ENCODE assay signal across 8 mouse cellular contexts in the genomic region with DNA sequence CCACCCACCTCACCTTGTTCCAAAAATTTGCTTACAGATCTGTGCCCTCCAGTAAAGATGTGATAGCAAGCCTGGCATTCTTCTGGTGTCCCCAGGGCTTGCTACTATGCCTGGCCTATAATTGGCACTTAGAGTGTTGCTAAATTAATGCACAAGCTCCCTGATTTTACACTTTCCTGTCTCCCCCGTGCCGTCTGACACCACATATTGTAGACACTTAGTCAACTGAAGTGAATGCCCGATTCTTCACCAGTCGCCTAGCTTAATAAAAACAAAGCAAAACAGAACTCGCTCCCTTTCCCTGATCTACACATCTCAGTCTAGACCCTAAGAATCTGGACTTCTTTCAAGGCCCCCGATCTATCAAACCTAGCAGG. TPM values are rescaled to one million over a fixed set of nuclear protein-coding genes. Genes with fewer than 3 reads are reported as not detected.
A peak's percentile ranks its signal among the peaks of the same experiment; 100 is the strongest.
DNase-seq lines count a peak whose midpoint lies in the region; ATAC-seq and TF ChIP-seq lines count a peak whose summit lies in the region.
"Had no signal": no experiment of that assay in that cellular context is flagged by ENCODE, and none has a peak within 500 bp of the region (broad histone marks: within the 10 kb centered on the region; RNA-seq: fewer than 3 reads in every experiment).

No protein-coding gene starts in this region.

- H3K4me1 ChIP-seq in lung, embryonic 14.5 days (ENCODE audit: insufficient read depth), result peaks cover 7% of the 10 kb centered on the region; the same call in 1 of the 2 replicates
- H3K4me1 ChIP-seq in forebrain, embryonic 12.5 days, result peaks cover 15% of the 10 kb centered on the region
- peaks cover 2% of the 10 kb centered on the region; the same call in 1 of the 2 replicates for H3K4me1 ChIP-seq in limb, embryonic 11.5 days (ENCODE audit: control insufficient read depth, insufficient read depth, low read length)
- H3K4me1 ChIP-seq in small intestine, adult 2 months (ENCODE audit: control insufficient read depth, insufficient read depth, insufficient read length, low read length), result peaks cover 3% of the 10 kb centered on the region; the same call in 1 of the 2 replicates

- no peak for ATAC-seq in lung, embryonic 14.5 days (ENCODE audit: insufficient read depth)
- no peak for ATAC-seq in forebrain, embryonic 12.5 days (ENCODE audit: low FRiP score)
- ATAC-seq in limb, embryonic 11.5 days (ENCODE audit: insufficient number of reproducible peaks, low FRiP score, low TSS enrichment, low read depth), result no peak

- H3K36me3 ChIP-seq in lung, embryonic 14.5 days (ENCODE audit: insufficient read depth), result no peaks in the 10 kb centered on the region
- no peaks in the 10 kb centered on the region for H3K36me3 ChIP-seq in forebrain, embryonic 12.5 days (replicated peaks)
- H3K36me3 ChIP-seq in limb, embryonic 11.5 days (ENCODE audit: control insufficient read depth, insufficient read depth, low read length), result no peaks in the 10 kb centered on the region
- H3K36me3 ChIP-seq in small intestine, adult 2 months (ENCODE audit: control insufficient read depth, insufficient read depth, low read length), result no peaks in the 10 kb centered on the region

- H3K27ac ChIP-seq in lung, embryonic 14.5 days (ENCODE audit: low read depth), result peak overlapping the region; percentile 82; the same call in 1 of the 2 replicates
- H3K27ac ChIP-seq in forebrain, embryonic 12.5 days, result no peak overlapping the region
- H3K27ac ChIP-seq in limb, embryonic 11.5 days (replicated peaks; ENCODE audit: low read depth, low read length), result no peak overlapping the region
- peak overlapping the region; percentile 56 for H3K27ac ChIP-seq in small intestine, adult 2 months (ENCODE audit: insufficient read depth, low read depth, low read length)
- H3K27ac ChIP-seq: macrophage had no signal

- peak overlapping the region; percentile 91 for H3K4me2 ChIP-seq in lung, embryonic 14.5 days
- H3K4me2 ChIP-seq in forebrain, embryonic 12.5 days, result peak overlapping the region; percentile 85
- H3K4me2 ChIP-seq in limb, embryonic 11.5 days (ENCODE audit: low read depth, severe bottlenecking), result peak overlapping the region; percentile 71

- peak overlapping the region; percentile 60 for H3K9ac ChIP-seq in lung, embryonic 14.5 days
- peak overlapping the region; percentile 76 for H3K9ac ChIP-seq in forebrain, embryonic 12.5 days
- H3K9ac ChIP-seq in limb, embryonic 11.5 days (ENCODE audit: low read length), result peak overlapping the region; percentile 71; the same call in 1 of the 2 replicates

- WGBS in lung, embryonic 14.5 days, result 22% methylated on average over 6 of the region's 6 CpGs
- WGBS in forebrain, embryonic 12.5 days, result 35% methylated on average over 6 of the region's 6 CpGs
- 35% methylated on average over 6 of the region's 6 CpGs for WGBS in limb, embryonic 11.5 days
- WGBS in small intestine, adult 2 months, result 57% methylated on average over 6 of the region's 6 CpGs

- peak overlapping the region; percentile 65 for H3K4me3 ChIP-seq in lung, embryonic 14.5 days (ENCODE audit: low read depth, low read length)
- H3K4me3 ChIP-seq in forebrain, embryonic 12.5 days (replicated peaks), result peak overlapping the region; percentile 70
- peak overlapping the region; percentile 76 for H3K4me3 ChIP-seq in limb, embryonic 11.5 days (ENCODE audit: low read depth, low read length)
- peak overlapping the region; percentile 60; the same call in 1 of the 2 replicates for H3K4me3 ChIP-seq in small intestine, adult 2 months (ENCODE audit: low read depth, low read length)

- H3K27me3 ChIP-seq in lung, embryonic 14.5 days (ENCODE audit: insufficient read depth, low read length), result no peaks in the 10 kb centered on the region
- peaks cover 16% of the 10 kb centered on the region; the same call in 1 of the 2 replicates for H3K27me3 ChIP-seq in forebrain, embryonic 12.5 days
- H3K27me3 ChIP-seq in limb, embryonic 11.5 days (ENCODE audit: control insufficient read depth, insufficient read depth, low read length), result 0 out of 2 replicates have a peak, but pooled peaks cover 2% of the 10 kb centered on the region
- H3K27me3 ChIP-seq in small intestine, adult 2 months (ENCODE audit: control insufficient read depth, insufficient read depth, low read length), result peaks cover 14% of the 10 kb centered on the region; the same call in 1 of the 2 replicates

- no peak for DNase-seq in lung, embryonic 14.5 days
- no peak for DNase-seq in lung, postnatal 4 days
- DNase-seq in limb, embryonic 11.5 days (ENCODE audit: low spot score), result no peak
- DNase-seq in cerebellum, adult 18-20 months, result no peak
- DNase-seq in adipocyte (ENCODE audit: low spot score), result no peak

- no peaks in the 10 kb centered on the region for H3K9me3 ChIP-seq in lung, embryonic 14.5 days (ENCODE audit: low read depth, low read length)
- no peaks in the 10 kb centered on the region for H3K9me3 ChIP-seq in forebrain, embryonic 12.5 days
- no peaks in the 10 kb centered on the region for H3K9me3 ChIP-seq in limb, embryonic 11.5 days (ENCODE audit: control insufficient read depth, low read length)

- TF ChIP-seq CTCF in lung, embryonic 14.5 days (IDR thresholded peaks at IDR 0.05; ENCODE audit: low read depth), result no peak
- TF ChIP-seq CTCF in small intestine, adult 2 months (IDR thresholded peaks at IDR 0.05; ENCODE audit: extremely low read depth, insufficient read length, insufficient replicate concordance, low read depth, low read length), result no peak

- TF ChIP-seq POLR2A in small intestine, adult 2 months (IDR thresholded peaks at IDR 0.05; ENCODE audit: low read depth, low read length), result no peak

RNA-seq across cellular contexts. Expression of a gene that starts 0.4 kb away (rescaled TPM):
- polyA plus RNA-seq in lung, embryonic 14.5 days (2014; fragmentation: Nextera tagmentation; extraction: Ambion mirVana), result 14.5 and 16.2 TPM in 2 replicates
- polyA plus RNA-seq in forebrain, embryonic 12.5 days (2016; fragmentation: Nextera tagmentation; extraction: Ambion mirVana), result 6.0 and 7.7 TPM in 2 replicates
- polyA plus RNA-seq in limb, embryonic 11.5 days (2014; fragmentation: Nextera tagmentation; extraction: Ambion mirVana), result 6.5 and 7.1 TPM in 2 replicates
- 0.65 and 0.86 TPM in 2 replicates for polyA plus RNA-seq in small intestine, adult 2 months (2012; rRNA removed)

RNA-seq across cellular contexts. Expression of a gene that starts 48.6 kb away (rescaled TPM):
- polyA plus RNA-seq in lung, embryonic 14.5 days (2014; fragmentation: Nextera tagmentation; extraction: Ambion mirVana), result 0.15 and 0.58 TPM in 2 replicates
- 0.05 and 0.06 TPM in 2 replicates for polyA plus RNA-seq in forebrain, embryonic 12.5 days (2016; fragmentation: Nextera tagmentation; extraction: Ambion mirVana)
- polyA plus RNA-seq in limb, embryonic 11.5 days (2014; fragmentation: Nextera tagmentation; extraction: Ambion mirVana), result 0.07 TPM in 2 replicates
- polyA plus RNA-seq in small intestine, adult 2 months (2012; rRNA removed), result not detected in 2 replicates
- polyA plus RNA-seq: macrophage had no signal

Comparison
In these comparisons a context has a peak if more than half of its experiments do, and no peak if none do; other contexts are left out.
1. H3K27ac ChIP-seq: peak in lung, embryonic 14.5 days (single experiment) and small intestine, adult 2 months (single experiment); none in forebrain, embryonic 12.5 days (single experiment) and limb, embryonic 11.5 days (single experiment).
2. Peak in every context shown above with its lines, with median percentiles within 50 percentile points of each other: H3K4me2 ChIP-seq, H3K4me3 ChIP-seq and H3K9ac ChIP-seq.